In the genomic region with DNA sequence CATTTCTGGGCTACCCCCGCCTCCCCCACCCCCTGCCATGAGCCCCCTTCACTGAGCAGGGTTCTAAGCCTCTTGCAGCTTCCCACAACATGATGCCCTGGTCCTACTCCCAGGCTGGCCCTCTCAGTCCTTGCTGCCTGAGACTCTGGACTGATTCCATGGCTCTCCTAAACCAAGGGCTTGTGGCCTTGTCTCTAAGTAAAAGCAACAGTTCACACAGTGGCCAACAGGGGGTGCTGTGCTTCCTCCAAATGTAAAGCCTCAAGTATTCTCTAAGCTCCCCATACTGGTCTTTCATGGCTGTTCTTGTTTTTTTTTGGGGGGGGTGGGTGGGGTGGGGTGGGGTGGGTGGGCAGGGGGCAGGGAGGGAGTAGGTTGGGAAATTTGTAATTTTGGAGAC, we compare ENCODE assay signal across 10 mouse cellular contexts. TPM values are rescaled to one million over a fixed set of nuclear protein-coding genes. Genes with fewer than 3 reads are reported as not detected.
DNase-seq lines count a peak whose midpoint lies in the region; ATAC-seq and TF ChIP-seq lines count a peak whose summit lies in the region.
"Had no signal": no experiment of that assay in that cellular context is flagged by ENCODE, and none has a peak within 500 bp of the region (broad histone marks: within the 10 kb centered on the region; RNA-seq: fewer than 3 reads in every experiment).

No protein-coding gene starts in this region.

- peak; percentile 58 for TF ChIP-seq CTCF in gastrocnemius, adult 2 months (IDR thresholded peaks at IDR 0.05)
- TF ChIP-seq CTCF in kidney, postnatal 0 days (IDR thresholded peaks at IDR 0.05; ENCODE audit: low read depth) = peak; percentile 64

- H3K27ac ChIP-seq in gastrocnemius, adult 2 months = no peak overlapping the region
- no peak overlapping the region for H3K27ac ChIP-seq in kidney, postnatal 0 days
- H3K27ac ChIP-seq: embryonic facial prominence, embryonic 12.5 days; liver, embryonic 15.5 days had no signal

- H3K4me3 ChIP-seq in gastrocnemius, adult 2 months = no peak overlapping the region
- no peak overlapping the region for H3K4me3 ChIP-seq in kidney, postnatal 0 days (replicated peaks; ENCODE audit: low read depth, low read length)
- H3K4me3 ChIP-seq: embryonic facial prominence, embryonic 12.5 days; liver, embryonic 15.5 days had no signal

- H3K27me3 ChIP-seq in kidney, postnatal 0 days (ENCODE audit: insufficient read depth, low read length) = no peaks in the 10 kb centered on the region
- H3K27me3 ChIP-seq: embryonic facial prominence, embryonic 12.5 days; liver, embryonic 15.5 days had no signal

- no peaks in the 10 kb centered on the region for H3K9me3 ChIP-seq in kidney, postnatal 0 days (replicated peaks; ENCODE audit: low read length)
- H3K9me3 ChIP-seq: embryonic facial prominence, embryonic 12.5 days; liver, embryonic 15.5 days had no signal

- H3K36me3 ChIP-seq in kidney, postnatal 0 days (ENCODE audit: insufficient read depth, low read length) = no peaks in the 10 kb centered on the region
- H3K36me3 ChIP-seq: embryonic facial prominence, embryonic 12.5 days; liver, embryonic 15.5 days had no signal

- intact Hi-C loops in gastrocnemius, adult 2 months (cut with DNase I) = no loop called here

- 0 out of 2 replicates have a peak, but pooled peaks cover 4% of the 10 kb centered on the region for H3K4me1 ChIP-seq in kidney, postnatal 0 days (replicated peaks; ENCODE audit: insufficient read depth, low read length)

- ATAC-seq in kidney, postnatal 0 days (replicated peaks; ENCODE audit: low FRiP score, low read depth) = no peak
- ATAC-seq in megakaryocyte progenitor cell, adult 5-6 weeks (replicated peaks; ENCODE audit: poor library complexity) = peak; percentile 61

- DNase-seq in gastrocnemius, adult 2 months = peak; percentile 32
- no peak for DNase-seq in gastrocnemius, postnatal 25 days
- peak; percentile 53 for DNase-seq in urinary bladder, postnatal 14 days (ENCODE audit: low spot score)
- no peak for DNase-seq in urinary bladder, postnatal 10 days (ENCODE audit: low spot score)
- peak; percentile 70 to 83 for DNase-seq in cerebellum, postnatal 14 days
- DNase-seq in kidney, postnatal 0 days (ENCODE audit: low spot score) = peak; percentile 45
- DNase-seq in telencephalon, adult 2 months (ENCODE audit: low read depth, low spot score) = peak; percentile 47

- no peak overlapping the region for H3K4me2 ChIP-seq in kidney, postnatal 0 days (ENCODE audit: low read length)
- H3K4me2 ChIP-seq: embryonic facial prominence, embryonic 12.5 days; liver, embryonic 15.5 days had no signal

- H3K9ac ChIP-seq in kidney, postnatal 0 days (ENCODE audit: low read depth, low read length) = no peak overlapping the region
- H3K9ac ChIP-seq: embryonic facial prominence, embryonic 12.5 days; liver, embryonic 15.5 days had no signal

- 87% methylated on average over 1 of the region's 1 CpGs for WGBS in kidney, postnatal 0 days

RNA-seq across cellular contexts. Expression of a gene that starts 5.9 kb away (rescaled TPM):
- total RNA-seq in gastrocnemius, adult 2 months (2021) = under 1 TPM; 0.17 to 0.28 TPM
- not detected for total RNA-seq in gastrocnemius, postnatal 25 days (2021)
- 1.1 and 1.2 TPM in 2 replicates for polyA plus RNA-seq in kidney, postnatal 0 days (2015; fragmentation: Nextera tagmentation; extraction: Ambion mirVana)
- 0.83 and 1.6 TPM in 2 replicates for total RNA-seq in megakaryocyte progenitor cell, adult 5-6 weeks (2015)
- 2.4 and 6.3 TPM in 2 replicates for total RNA-seq in megakaryocyte progenitor cell, adult 5-6 weeks (2017)

RNA-seq across cellular contexts. Expression of a gene that starts 11.1 kb away (rescaled TPM):
- total RNA-seq in gastrocnemius, adult 2 months (2021) = not detected
- total RNA-seq in gastrocnemius, postnatal 25 days (2021) = not detected
- not detected in 2 replicates for polyA plus RNA-seq in kidney, postnatal 0 days (2015; fragmentation: Nextera tagmentation; extraction: Ambion mirVana)
- total RNA-seq in megakaryocyte progenitor cell, adult 5-6 weeks (2015) = not detected in 2 replicates
- total RNA-seq in megakaryocyte progenitor cell, adult 5-6 weeks (2017) = not detected in 2 replicates
- polyA plus RNA-seq: embryonic facial prominence, embryonic 12.5 days; liver, embryonic 15.5 days had no signal

RNA-seq across cellular contexts. Expression of a gene that starts 29.0 kb away (rescaled TPM):
- under 1 TPM in 1 of 2 experiments, not detected in 1; 0.06 TPM for total RNA-seq in gastrocnemius, adult 2 months (2021)
- total RNA-seq in gastrocnemius, postnatal 25 days (2021) = not detected
- polyA plus RNA-seq in kidney, postnatal 0 days (2015; fragmentation: Nextera tagmentation; extraction: Ambion mirVana) = 0.13 and 0.21 TPM in 2 replicates
- total RNA-seq in megakaryocyte progenitor cell, adult 5-6 weeks (2015) = 1.1 and 1.5 TPM in 2 replicates
- total RNA-seq in megakaryocyte progenitor cell, adult 5-6 weeks (2017) = 1.1 and 1.3 TPM in 2 replicates

RNA-seq across cellular contexts. Expression of a gene that starts 40.7 kb away (rescaled TPM):
- not detected for total RNA-seq in gastrocnemius, adult 2 months (2021)
- not detected for total RNA-seq in gastrocnemius, postnatal 25 days (2021)
- polyA plus RNA-seq in kidney, postnatal 0 days (2015; fragmentation: Nextera tagmentation; extraction: Ambion mirVana) = 0.12 and 0.27 TPM in 2 replicates
- total RNA-seq in megakaryocyte progenitor cell, adult 5-6 weeks (2015) = not detected in 2 replicates
- not detected in 2 replicates for total RNA-seq in megakaryocyte progenitor cell, adult 5-6 weeks (2017)
- polyA plus RNA-seq: embryonic facial prominence, embryonic 12.5 days; liver, embryonic 15.5 days had no signal

RNA-seq across cellular contexts. Expression of a gene that starts 54.8 kb away (rescaled TPM):
- total RNA-seq in gastrocnemius, adult 2 months (2021) = not detected
- not detected for total RNA-seq in gastrocnemius, postnatal 25 days (2021)
- polyA plus RNA-seq in kidney, postnatal 0 days (2015; fragmentation: Nextera tagmentation; extraction: Ambion mirVana) = 0.07 TPM in 1 of 2 replicates, not detected in the other
- total RNA-seq in megakaryocyte progenitor cell, adult 5-6 weeks (2015) = not detected in 2 replicates
- total RNA-seq in megakaryocyte progenitor cell, adult 5-6 weeks (2017) = not detected in 2 replicates
- polyA plus RNA-seq: embryonic facial prominence, embryonic 12.5 days; liver, embryonic 15.5 days had no signal

Comparison
In these comparisons a context has a peak if more than half of its experiments do, and no peak if none do; other contexts are left out.
1. DNase-seq: peak in gastrocnemius, adult 2 months (single experiment), urinary bladder, postnatal 14 days (single experiment), cerebellum, postnatal 14 days (2 of 2), kidney, postnatal 0 days (single experiment) and telencephalon, adult 2 months (single experiment); none in gastrocnemius, postnatal 25 days (single experiment) and urinary bladder, postnatal 10 days (single experiment).